Mouse (Mus musculus) G1E (cell line): ENCODE results near the gene Map1s.

Source experiments
- CTCF ChIP-seq: IDR thresholded peaks from 2 replicates; pipeline ENCODE4 v1.5.1; 2012; ENCODE audit warnings: low read depth, low read length, inconsistent platforms, mixed read lengths
- GATA1 ChIP-seq: IDR thresholded peaks from 2 replicates; pipeline ENCODE4 v1.6.1; 2012; ENCODE audit warnings: borderline replicate concordance, low read length, inconsistent platforms, mixed read lengths
- POLR2AphosphoS5 ChIP-seq: IDR thresholded peaks from 2 replicates; pipeline ENCODE4 v1.6.1; 2012; ENCODE audit warnings: low read depth, low read length, inconsistent platforms; ENCODE audit not compliant: insufficient replicate concordance
- TAL1 ChIP-seq: conservative IDR thresholded peaks from 2 replicates; pipeline ENCODE4 v1.6.1; 2012; ENCODE audit warnings: low read depth, low read length, inconsistent platforms, mixed read lengths

DNA sequence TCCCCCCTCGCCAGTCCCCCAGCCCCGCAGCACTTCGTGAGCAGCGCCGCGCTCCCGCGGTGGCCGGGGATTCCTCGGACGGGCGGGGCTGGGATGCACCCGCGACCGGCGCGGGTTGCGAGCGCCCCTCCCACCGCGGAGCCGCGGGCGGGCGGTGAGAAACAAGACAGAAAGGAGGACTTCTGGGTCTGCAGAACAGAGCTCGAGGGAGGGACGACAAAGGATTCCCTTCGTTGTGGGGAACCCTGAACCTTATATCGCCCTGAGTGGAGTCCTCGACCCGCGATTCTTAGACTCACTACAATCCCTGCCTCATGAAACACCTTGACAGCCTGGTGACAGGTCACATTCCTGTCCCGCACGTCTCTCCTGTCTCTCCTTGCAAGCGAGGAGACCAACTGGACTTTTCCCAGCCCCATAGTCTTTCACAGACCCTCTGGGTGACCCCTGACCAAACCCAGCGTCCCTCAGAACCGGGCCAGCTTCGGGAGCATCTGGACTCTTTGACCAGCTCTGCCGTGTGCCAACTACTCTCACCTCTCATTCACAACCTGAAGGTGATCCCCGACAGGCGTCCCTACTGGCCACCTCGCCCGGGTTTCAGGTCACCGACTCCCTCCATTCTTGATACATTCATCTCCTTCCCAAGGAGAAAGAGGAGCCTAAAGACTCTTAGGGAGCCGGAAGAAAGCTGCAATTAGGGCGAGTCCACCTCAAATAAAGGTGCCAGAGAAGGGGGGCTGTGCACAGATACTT, 41.6 kb upstream of the Map1s start:
- no peak for TF ChIP-seq POLR2AphosphoS5
- TF ChIP-seq CTCF: no peak
- TF ChIP-seq TAL1: no peak
- no peak for TF ChIP-seq GATA1
